Mouse (Mus musculus): ENCODE measurements around the gene Gm9964. TPM values are rescaled to one million over a fixed set of nuclear protein-coding genes. Genes with fewer than 3 reads are reported as not detected.
A peak's percentile ranks its signal among the peaks of the same experiment; 100 is the strongest.

The Gm9964 gene
- not detected in 2 replicates for polyA plus RNA-seq (2015; fragmentation: Nextera tagmentation; extraction: Ambion mirVana)

DNA sequence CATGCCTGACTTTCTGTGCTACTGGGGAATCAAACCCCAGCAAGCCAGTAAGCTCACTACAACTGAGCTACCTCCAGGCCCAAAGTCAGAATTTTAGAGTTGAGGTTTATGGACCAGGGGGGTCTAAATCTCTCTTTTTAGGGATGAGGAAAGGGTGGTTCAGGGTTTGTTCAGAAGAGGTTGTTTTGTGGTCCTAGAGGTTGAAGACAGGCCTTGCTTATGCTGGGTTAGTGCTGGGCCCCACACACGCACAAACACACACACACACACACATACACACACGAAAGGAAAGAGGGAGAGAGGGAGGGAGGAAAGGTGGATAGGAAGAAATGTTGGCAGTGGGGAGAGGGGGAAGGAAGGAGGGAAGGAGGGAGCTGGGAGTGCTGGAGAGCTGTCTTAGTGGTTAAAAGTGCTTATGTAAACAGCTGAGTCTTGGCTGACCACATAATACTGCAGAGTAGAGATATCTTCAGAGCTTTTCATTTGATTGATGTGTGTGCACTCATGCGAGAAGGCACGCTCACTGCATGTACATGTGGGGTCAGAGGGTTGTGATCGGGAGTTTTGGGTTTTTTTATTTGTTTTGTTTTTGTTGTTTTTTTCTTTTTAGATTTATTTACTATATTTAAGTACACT, at the start of gene Gm9964:
Gm9964 (minus strand) TSS at position 51 of the 636 bp plus-strand sequence.
- no peak within 1 kb of the TSS for H3K27ac ChIP-seq (replicated peaks)
- H3K4me3 ChIP-seq: no peak within 1 kb of the TSS
- WGBS: 80% methylated on average over 5 of the region's 5 CpGs
- no peak within 1 kb of the TSS for H3K4me2 ChIP-seq
- ATAC-seq (ENCODE audit: low read depth): no peak
- peaks cover 8% of the 10 kb centered on the region for H3K4me1 ChIP-seq (replicated peaks)
- H3K36me3 ChIP-seq: no peaks in the 10 kb centered on the region
- no peaks in the 10 kb centered on the region for H3K27me3 ChIP-seq
- H3K9me3 ChIP-seq: no peaks in the 10 kb centered on the region
- no peak within 1 kb of the TSS for H3K9ac ChIP-seq

GRCm38 (mm10) chr11:79339808-79340781, 43.4 kb upstream of the Gm9964 start:
- ATAC-seq (ENCODE audit: low read depth): peak; percentile 85
- Histone ChIP-seq H3K4me1 (replicated peaks) (peaks cover 25% of the 10 kb centered on the region), H3K9me3 (no peaks in the 10 kb centered on the region), H3K4me3 (peak overlapping the region; percentile 92), H3K27me3 (no peaks in the 10 kb centered on the region), H3K27ac (replicated peaks) (peak overlapping the region; percentile 96), H3K9ac (peak overlapping the region; percentile 99), H3K4me2 (peak overlapping the region; percentile 83), H3K36me3 (0 out of 2 replicates have a peak, but pooled peaks cover 8% of the 10 kb centered on the region)
- WGBS: under 1% methylated on average over 53 of the region's 63 CpGs

- WGBS: under 1% methylated on average over 47 of the region's 49 CpGs
- Histone ChIP-seq H3K36me3 (0 out of 2 replicates have a peak, but pooled peaks cover 8% of the 10 kb centered on the region), H3K9ac (peak within 1 kb of the TSS; percentile 99)
Observed at GRCm38 (mm10) chr11:79339234-79339807, 42.6 kb upstream of the Gm9964 start, which contains the start of gene Nf1. Gene Nf1 (plus strand): TSS chr11:79339693.

DNA sequence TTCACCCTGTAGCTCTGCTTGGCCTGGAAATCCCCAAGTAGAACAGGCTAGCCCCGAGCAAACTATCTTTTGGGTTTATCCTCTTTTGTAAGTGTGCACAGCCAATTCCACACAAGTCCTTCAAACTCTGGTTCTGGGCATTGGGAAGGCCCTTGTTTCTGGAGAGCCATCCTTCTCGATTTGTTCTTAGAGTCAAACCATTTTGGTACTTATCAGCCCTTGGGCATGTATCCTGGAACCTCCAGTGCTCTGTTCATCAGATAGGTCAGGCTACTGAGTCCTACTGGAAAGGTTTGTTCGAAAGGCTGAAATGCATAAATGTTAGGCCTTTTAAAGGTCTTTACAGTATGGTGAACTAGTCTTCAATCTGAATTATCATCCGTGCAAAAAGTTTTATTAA, 41.9 kb upstream of the Gm9964 start:
- peak overlapping the region; percentile 96; the same call in 1 of the 2 replicates for H3K27ac ChIP-seq (replicated peaks)

More at GRCm38 (mm10) chr11:79339234-79339807, 42.6 kb upstream of the Gm9964 start, which contains the start of gene Nf1:
- H3K4me2 ChIP-seq: peak within 1 kb of the TSS; percentile 83
- no peaks in the 10 kb centered on the region for H3K9me3 ChIP-seq
- H3K4me1 ChIP-seq (replicated peaks): peaks cover 25% of the 10 kb centered on the region
- peak; percentile 96 for ATAC-seq (ENCODE audit: low read depth)
- peak within 1 kb of the TSS; percentile 96 for H3K27ac ChIP-seq (replicated peaks)
- peak within 1 kb of the TSS; percentile 92 for H3K4me3 ChIP-seq
- no peaks in the 10 kb centered on the region for H3K27me3 ChIP-seq

DNA sequence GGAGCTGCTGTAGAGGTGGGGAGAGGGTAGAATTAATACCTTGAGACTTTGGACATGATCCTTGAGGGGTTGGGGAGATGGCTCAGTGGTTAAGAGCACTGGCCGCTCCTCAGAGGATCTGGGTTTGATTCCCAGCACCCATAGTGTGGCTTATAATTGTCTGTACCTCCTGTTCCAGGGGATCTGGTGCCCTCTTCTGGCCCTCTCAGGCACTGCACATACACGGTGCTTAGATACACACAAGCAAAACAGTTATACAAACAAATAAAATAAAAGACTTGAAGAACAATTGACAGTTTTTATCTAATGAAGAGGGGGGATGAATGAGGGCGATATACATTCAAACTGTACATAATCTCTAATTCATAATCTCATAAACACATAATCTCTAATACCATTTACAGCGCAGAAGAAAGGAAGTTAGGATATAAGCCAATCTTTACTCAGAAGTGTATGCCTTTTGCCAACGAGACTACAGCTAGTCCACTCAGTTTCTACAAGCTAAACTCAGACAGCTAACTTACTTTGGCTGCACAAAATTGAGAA, 40.1 kb upstream of the Gm9964 start:
- Histone ChIP-seq H3K4me1 (replicated peaks) (peaks cover 22% of the 10 kb centered on the region), H3K9ac (no peak overlapping the region), H3K4me2 (no peak overlapping the region), H3K4me3 (no peak overlapping the region), H3K9me3 (no peaks in the 10 kb centered on the region), H3K27me3 (no peaks in the 10 kb centered on the region), H3K36me3 (no peaks in the 10 kb centered on the region), H3K27ac (replicated peaks) (no peak overlapping the region)
- no peak for ATAC-seq (ENCODE audit: low read depth)
- WGBS: 90% methylated on average over 5 of the region's 5 CpGs

More for the DNA sequence above, 41.9 kb upstream of the Gm9964 start:
- 0 out of 2 replicates have a peak, but pooled peaks cover 8% of the 10 kb centered on the region for H3K36me3 ChIP-seq
- H3K27me3 ChIP-seq: no peaks in the 10 kb centered on the region
- no peak for ATAC-seq (ENCODE audit: low read depth)
- peak overlapping the region; percentile 99 for H3K9ac ChIP-seq
- peak overlapping the region; percentile 68 for H3K4me2 ChIP-seq
- H3K4me1 ChIP-seq (replicated peaks): peaks cover 25% of the 10 kb centered on the region
- no peaks in the 10 kb centered on the region for H3K9me3 ChIP-seq
- 55% methylated on average over 4 of the region's 4 CpGs for WGBS
- peak overlapping the region; percentile 92 for H3K4me3 ChIP-seq

- ATAC-seq (ENCODE audit: low read depth): no peak
- no peak overlapping the region for H3K4me3 ChIP-seq
- H3K4me1 ChIP-seq (replicated peaks): peaks cover 7% of the 10 kb centered on the region
- H3K36me3 ChIP-seq: no peaks in the 10 kb centered on the region
- H3K9ac ChIP-seq: no peak overlapping the region
- no peak overlapping the region for H3K4me2 ChIP-seq
- no peak overlapping the region for H3K27ac ChIP-seq (replicated peaks)
- H3K9me3 ChIP-seq: no peaks in the 10 kb centered on the region
- 96% methylated on average over 6 of the region's 6 CpGs for WGBS
- no peaks in the 10 kb centered on the region for H3K27me3 ChIP-seq
Observed at GRCm38 (mm10) chr11:79335077-79335476, 38.4 kb upstream of the Gm9964 start.

- Histone ChIP-seq H3K27me3 (no peaks in the 10 kb centered on the region), H3K9ac (no peak overlapping the region), H3K36me3 (no peaks in the 10 kb centered on the region), H3K9me3 (no peaks in the 10 kb centered on the region), H3K4me1 (replicated peaks) (no peaks in the 10 kb centered on the region), H3K27ac (replicated peaks) (no peak overlapping the region), H3K4me3 (no peak overlapping the region), H3K4me2 (no peak overlapping the region)
- ATAC-seq (ENCODE audit: low read depth): no peak
- 97% methylated on average over 1 of the region's 1 CpGs for WGBS
Observed at GRCm38 (mm10) chr11:79329585-79329984, 32.9 kb upstream of the Gm9964 start.

DNA sequence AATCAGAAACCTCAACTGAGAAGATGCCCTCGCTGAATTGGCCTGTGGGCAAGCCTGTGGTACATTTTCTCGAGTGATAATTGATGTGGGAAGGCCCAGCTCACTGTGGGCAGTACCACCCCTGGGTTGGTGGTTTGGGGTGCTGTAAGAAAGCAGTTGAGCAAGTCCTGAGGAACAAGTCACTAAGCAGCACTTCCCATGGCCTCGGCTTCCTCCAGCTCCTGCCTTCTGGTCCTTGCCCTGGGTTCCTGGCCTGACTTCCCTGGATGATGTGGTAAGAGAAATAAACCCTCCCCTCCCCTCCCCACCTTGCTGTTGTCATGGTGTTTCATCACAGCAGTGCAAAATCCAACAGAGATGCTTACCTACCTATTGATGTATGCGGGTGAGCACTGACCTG, 31.4 kb upstream of the Gm9964 start:
- Histone ChIP-seq H3K9me3 (no peaks in the 10 kb centered on the region), H3K4me1 (replicated peaks) (no peaks in the 10 kb centered on the region), H3K27ac (replicated peaks) (no peak overlapping the region), H3K36me3 (no peaks in the 10 kb centered on the region), H3K4me2 (no peak overlapping the region), H3K4me3 (no peak overlapping the region), H3K27me3 (no peaks in the 10 kb centered on the region), H3K9ac (no peak overlapping the region)
- 90% methylated on average over 4 of the region's 4 CpGs for WGBS
- ATAC-seq (ENCODE audit: low read depth): no peak

DNA sequence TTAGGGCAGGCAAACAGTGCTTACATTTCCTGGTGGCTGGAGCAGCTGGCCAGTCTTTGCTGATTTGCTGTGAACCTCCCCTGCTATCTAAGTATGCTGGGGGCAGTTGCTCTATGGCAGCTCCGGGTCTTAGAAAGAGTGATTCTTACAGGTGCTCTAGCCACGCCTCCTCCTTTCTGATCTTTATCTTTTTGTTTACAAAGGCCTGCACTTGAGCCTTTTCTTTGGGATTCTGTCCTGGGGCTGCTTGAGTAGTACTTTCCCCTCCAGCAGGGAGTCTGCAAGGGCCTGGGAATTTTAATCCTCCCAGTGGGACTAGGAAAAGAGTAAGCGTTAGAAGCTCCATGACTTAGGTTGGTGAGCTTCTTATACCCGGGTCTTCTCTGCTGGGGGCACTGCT, 30.4 kb upstream of the Gm9964 start:
- no peak overlapping the region for H3K4me3 ChIP-seq
- 40% methylated on average over 4 of the region's 4 CpGs for WGBS
- no peaks in the 10 kb centered on the region for H3K27me3 ChIP-seq
- no peak overlapping the region for H3K9ac ChIP-seq
- H3K9me3 ChIP-seq: no peaks in the 10 kb centered on the region
- no peak for ATAC-seq (ENCODE audit: low read depth)
- no peak overlapping the region for H3K4me2 ChIP-seq
- H3K36me3 ChIP-seq: no peaks in the 10 kb centered on the region
- no peaks in the 10 kb centered on the region for H3K4me1 ChIP-seq (replicated peaks)
- no peak overlapping the region for H3K27ac ChIP-seq (replicated peaks)

GRCm38 (mm10) chr11:79325663-79326062, 29.0 kb upstream of the Gm9964 start:
- Histone ChIP-seq H3K9ac (no peak overlapping the region), H3K4me1 (replicated peaks) (no peaks in the 10 kb centered on the region), H3K27ac (replicated peaks) (no peak overlapping the region), H3K27me3 (no peaks in the 10 kb centered on the region), H3K36me3 (no peaks in the 10 kb centered on the region), H3K9me3 (no peaks in the 10 kb centered on the region), H3K4me2 (no peak overlapping the region), H3K4me3 (no peak overlapping the region)
- WGBS: 85% methylated on average over 8 of the region's 8 CpGs
- no peak for ATAC-seq (ENCODE audit: low read depth)

GRCm38 (mm10) chr11:79323985-79324685, 27.4 kb upstream of the Gm9964 start:
- ATAC-seq (ENCODE audit: low read depth): no peak
- no peak overlapping the region for H3K4me2 ChIP-seq
- no peaks in the 10 kb centered on the region for H3K4me1 ChIP-seq (replicated peaks)
- no peak overlapping the region for H3K9ac ChIP-seq
- H3K27me3 ChIP-seq: no peaks in the 10 kb centered on the region
- no peaks in the 10 kb centered on the region for H3K9me3 ChIP-seq
- H3K36me3 ChIP-seq: no peaks in the 10 kb centered on the region
- H3K27ac ChIP-seq (replicated peaks): no peak overlapping the region
- WGBS: 75% methylated on average over 12 of the region's 12 CpGs
- H3K4me3 ChIP-seq: no peak overlapping the region
